Mouse (Mus musculus) G1E (cell line): Measurements from ENCODE around the gene Arfgap3. TPM values are rescaled to one million over a fixed set of nuclear protein-coding genes. Genes with fewer than 3 reads are reported as not detected.
"Not testable (repeated sequence)": the region's sequence is repeated elsewhere in the genome, so short reads cannot be mapped to it uniquely, and the experiment has no call there.

Experiments used
- ATAC-seq: 2 replicates; pipeline ENCODE4 v1.8.0; 2016; ENCODE audit warnings: mild to moderate bottlenecking; ENCODE audit not compliant: insufficient number of reproducible peaks, poor library complexity, low FRiP score, severe bottlenecking; ENCODE audit errors: extremely low read depth
- DNase-seq: peaks from one replicate; pipeline ENCODE4 v3.0.0; 2012; ENCODE audit warnings: low spot score
- H3K27me3 ChIP-seq: 2 replicates; pipeline ENCODE4 v1.6.1; 2012; ENCODE audit warnings: mild to moderate bottlenecking, low read length, inconsistent platforms; ENCODE audit not compliant: insufficient read depth
- H3K36me3 ChIP-seq: replicated peaks from 2 replicates; pipeline ENCODE3; 2012; ENCODE audit warnings: mild to moderate bottlenecking, inconsistent platforms
- H3K4me1 ChIP-seq: 2 replicates; pipeline ENCODE4 v1.6.1; 2012; ENCODE audit warnings: low read depth, low read length, inconsistent platforms, mixed read lengths; ENCODE audit not compliant: insufficient read depth
- H3K4me3 ChIP-seq: 2 replicates; pipeline ENCODE4 v1.5.1; 2012; ENCODE audit warnings: low read depth, mild to moderate bottlenecking, inconsistent platforms, low read length, moderate library complexity, mixed read lengths
- H3K9me3 ChIP-seq: replicated peaks from 2 replicates; pipeline ENCODE4 v1.6.1; 2012; ENCODE audit warnings: inconsistent platforms
- CTCF ChIP-seq: IDR thresholded peaks from 2 replicates; pipeline ENCODE4 v1.5.1; 2012; ENCODE audit warnings: low read depth, low read length, inconsistent platforms, mixed read lengths
- GATA1 ChIP-seq: IDR thresholded peaks from 2 replicates; pipeline ENCODE4 v1.6.1; 2012; ENCODE audit warnings: borderline replicate concordance, low read length, inconsistent platforms, mixed read lengths
- GATA2 ChIP-seq: IDR thresholded peaks from 2 replicates; pipeline ENCODE4 v1.6.1; 2012; ENCODE audit warnings: low read depth, low read length, inconsistent platforms, borderline replicate concordance
- POLR2AphosphoS5 ChIP-seq: IDR thresholded peaks from 2 replicates; pipeline ENCODE4 v1.6.1; 2012; ENCODE audit warnings: low read depth, low read length, inconsistent platforms; ENCODE audit not compliant: insufficient replicate concordance
- TAL1 ChIP-seq: conservative IDR thresholded peaks from 2 replicates; pipeline ENCODE4 v1.6.1; 2012; ENCODE audit warnings: low read depth, low read length, inconsistent platforms, mixed read lengths
- polyA plus RNA-seq: library from polyadenylated mRNA; stranded (reverse); fragments of >175 nt; gene quantifications from 2 replicates; pipeline ENCODE4 v1.2.3, GENCODE M21; 2012
- total RNA-seq, 2 experiments: library from RNA; stranded (forward) in 1 of 2; stranded (reverse) in 1 of 2; fragments of 200-1000 nt in 1 of 2; fragments of >200 nt in 1 of 2; fragmentation: Nextera tagmentation in 1 of 2; gene quantifications; 2 replicates each; pipeline ENCODE4 v1.2.3; 2014 to 2017

Arfgap3 gene
- total and polyA plus RNA-seq, 3 experiments, result 8.4 to 47.0 (median 39.7) TPM

- Histone ChIP-seq H3K4me1 (peaks cover 53% of the 10 kb centered on the region), H3K27me3 (no peaks in the 10 kb centered on the region), H3K9me3 (no peaks in the 10 kb centered on the region), H3K36me3 (peaks cover 82% of the 10 kb centered on the region), H3K4me3 (peak overlapping the region; percentile 30; the same call in 1 of the 2 replicates)
- TF ChIP-seq GATA1 (no peak), TAL1 (peak; percentile 49), GATA2 (no peak)
- ATAC-seq (peak; percentile 74), DNase-seq (peak; percentile 29)
Observed at GRCm38 (mm10) chr15:83377153-83377552, 27.1 kb upstream of the Arfgap3 start.

GRCm38 (mm10) chr15:83375136-83375535 is 25.1 kb upstream of the Arfgap3 start:
- Histone ChIP-seq H3K4me1 (peaks cover 52% of the 10 kb centered on the region), H3K9me3 (no peaks in the 10 kb centered on the region), H3K27me3 (no peaks in the 10 kb centered on the region), H3K36me3 (peaks cover 69% of the 10 kb centered on the region), H3K4me3 (no peak overlapping the region)
- TF ChIP-seq GATA1 (no peak), CTCF (peak; percentile 13; the same call in 1 of the 2 replicates)
- DNase-seq, result peak; percentile 58
- peak; percentile 64 for ATAC-seq

- no peaks in the 10 kb centered on the region for H3K27me3 ChIP-seq
- H3K9me3 ChIP-seq, result no peaks in the 10 kb centered on the region
- TF ChIP-seq GATA2 (no peak), POLR2AphosphoS5 (no peak), TAL1 (no peak), CTCF (no peak), GATA1 (no peak)
- DNase-seq, result no peak
- H3K4me1 ChIP-seq, result peaks cover 42% of the 10 kb centered on the region
- peaks cover 58% of the 10 kb centered on the region for H3K36me3 ChIP-seq
- no peak overlapping the region for H3K4me3 ChIP-seq
- no peak for ATAC-seq
Observed at GRCm38 (mm10) chr15:83374076-83374475, 24.0 kb upstream of the Arfgap3 start.

- not testable (repeated sequence) for DNase-seq, H3K9me3 ChIP-seq, H3K4me3 ChIP-seq, ATAC-seq, H3K27me3 ChIP-seq
- peaks cover 37% of the 10 kb centered on the region for H3K36me3 ChIP-seq
- H3K4me1 ChIP-seq, result peaks cover 39% of the 10 kb centered on the region
Observed at GRCm38 (mm10) chr15:83368702-83369101, 18.7 kb upstream of the Arfgap3 start.

GRCm38 (mm10) chr15:83368261-83368660 is 18.2 kb upstream of the Arfgap3 start:
- ATAC-seq (no peak), DNase-seq (no peak)
- no peaks in the 10 kb centered on the region for H3K9me3 ChIP-seq
- peaks cover 37% of the 10 kb centered on the region for H3K36me3 ChIP-seq
- peaks cover 39% of the 10 kb centered on the region for H3K4me1 ChIP-seq
- no peak for TF ChIP-seq GATA2
- no peak for TF ChIP-seq TAL1
- TF ChIP-seq POLR2AphosphoS5, result no peak
- no peak for TF ChIP-seq GATA1
- TF ChIP-seq CTCF, result no peak
- H3K4me3 ChIP-seq, result no peak overlapping the region
- H3K27me3 ChIP-seq, result no peaks in the 10 kb centered on the region

- DNase-seq, result peak; percentile 76
- H3K4me1 ChIP-seq, result peaks cover 42% of the 10 kb centered on the region
Observed at GRCm38 (mm10) chr15:83366933-83367552, 17.0 kb upstream of the Arfgap3 start.

GRCm38 (mm10) chr15:83365697-83366096 is 15.7 kb upstream of the Arfgap3 start:
- Histone ChIP-seq H3K4me3 (peak overlapping the region; percentile 79), H3K4me1 (peaks cover 42% of the 10 kb centered on the region), H3K36me3 (peaks cover 35% of the 10 kb centered on the region), H3K27me3 (no peaks in the 10 kb centered on the region), H3K9me3 (no peaks in the 10 kb centered on the region)
- no peak for DNase-seq
- TF ChIP-seq TAL1, result no peak
- TF ChIP-seq GATA1, result no peak
- TF ChIP-seq GATA2, result no peak
- TF ChIP-seq CTCF, result no peak
- no peak for TF ChIP-seq POLR2AphosphoS5
- no peak for ATAC-seq

More at GRCm38 (mm10) chr15:83366933-83367552, 17.0 kb upstream of the Arfgap3 start:
- TF ChIP-seq CTCF (no peak), GATA1 (no peak), TAL1 (no peak), GATA2 (no peak), POLR2AphosphoS5 (no peak)
- peaks cover 32% of the 10 kb centered on the region for H3K36me3 ChIP-seq
- no peaks in the 10 kb centered on the region for H3K27me3 ChIP-seq
- ATAC-seq, result peak; percentile 84
- H3K4me3 ChIP-seq, result peak overlapping the region; percentile 79
- no peaks in the 10 kb centered on the region for H3K9me3 ChIP-seq
